Mouse (Mus musculus) brain, embryonic 14.5 days (tissue): ENCODE data around the gene Hs6st3.

Experiments
- CTCF ChIP-seq: fragments of 200-500 bp; IDR thresholded peaks from 2 replicates; pipeline ENCODE4 v1.5.1; 2012; ENCODE audit warnings: inconsistent platforms, mild to moderate bottlenecking, moderate library complexity, borderline replicate concordance; ENCODE audit not compliant: insufficient read depth, insufficient read length; ENCODE audit errors: extremely low read depth
- POLR2A ChIP-seq: fragments of 200-500 bp; IDR thresholded peaks from 2 replicates; pipeline ENCODE4 v1.6.1; 2012; ENCODE audit warnings: mild to moderate bottlenecking, inconsistent platforms, borderline replicate concordance; ENCODE audit not compliant: poor library complexity, insufficient read depth, insufficient read length, severe bottlenecking; ENCODE audit errors: extremely low read depth

- TF ChIP-seq POLR2A (no peak), CTCF (no peak)
These were observed 529.3 kb downstream of the Hs6st3 start for GRCm38 (mm10) chr14:119667421-119667820.
